Mouse (Mus musculus) T-helper 1 cell (primary cell): Measurements from ENCODE around the gene Swsap1.

Experiments
- in situ Hi-C: fragments of 300-600 bp; cut with MboI, MseI; formaldehyde crosslinking; loops from one replicate; pipeline ENCODE4 v1.15.1; 2025; ENCODE audit warnings: high pct_unique_total_duplicates

Gene Swsap1

GRCm38 (mm10) chr9:21962416-21963059 lies 7.0 kb downstream of the Swsap1 start:
- in situ Hi-C loops: no loop called here

- in situ Hi-C loops: no loop called here
Observed at GRCm38 (mm10) chr9:21963417-21963816, 7.9 kb downstream of the Swsap1 start, which contains the start of gene Epor. Gene Epor (minus strand): TSS chr9:21963506.

- in situ Hi-C loops: no loop called here
Observed at GRCm38 (mm10) chr9:21968883-21969282, 13.3 kb downstream of the Swsap1 start.

- in situ Hi-C loops: no loop called here
Observed at GRCm38 (mm10) chr9:21969304-21969703, 13.7 kb downstream of the Swsap1 start.

- in situ Hi-C loops: loop anchor here (5.0 kb wide), 1 partner anchor 166 kb away; no protein-coding TSS in a partner anchor
Observed at GRCm38 (mm10) chr9:21976626-21977175, 21.1 kb downstream of the Swsap1 start.

- in situ Hi-C loops: loop anchor here (5.0 kb wide), 1 partner anchor 165 kb away; no protein-coding TSS in a partner anchor
Observed at GRCm38 (mm10) chr9:21977331-21977730, 21.8 kb downstream of the Swsap1 start.

GRCm38 (mm10) chr9:21977972-21978371 lies 22.4 kb downstream of the Swsap1 start:
- in situ Hi-C loops: loop anchor here (5.0 kb wide), 1 partner anchor 164 kb away; no protein-coding TSS in a partner anchor

GRCm38 (mm10) chr9:21978398-21979128 lies 23.0 kb downstream of the Swsap1 start:
- in situ Hi-C loops: loop anchor here (5.0 kb wide), 1 partner anchor 164 kb away; no protein-coding TSS in a partner anchor

GRCm38 (mm10) chr9:21983911-21984310 lies 28.4 kb downstream of the Swsap1 start:
- in situ Hi-C loops: no loop called here

GRCm38 (mm10) chr9:21987592-21988342 lies 32.2 kb downstream of the Swsap1 start:
- in situ Hi-C loops: no loop called here

- in situ Hi-C loops: no loop called here
Observed at GRCm38 (mm10) chr9:21988421-21989101, 33.0 kb downstream of the Swsap1 start.

GRCm38 (mm10) chr9:21989230-21990110 lies 33.9 kb downstream of the Swsap1 start, which contains the start of gene Rgl3:
Gene Rgl3 (minus strand): TSS chr9:21989446.
- in situ Hi-C loops: no loop called here

- in situ Hi-C loops: no loop called here
Observed at GRCm38 (mm10) chr9:21992227-21992626, 36.7 kb downstream of the Swsap1 start.

- in situ Hi-C loops: no loop called here
Observed at GRCm38 (mm10) chr9:21996178-21996867, 40.8 kb downstream of the Swsap1 start.

GRCm38 (mm10) chr9:22000296-22000695 lies 44.7 kb downstream of the Swsap1 start:
- in situ Hi-C loops: no loop called here

- in situ Hi-C loops: no loop called here
Observed at GRCm38 (mm10) chr9:22001633-22002032, 46.1 kb downstream of the Swsap1 start.

- in situ Hi-C loops: no loop called here
Observed at GRCm38 (mm10) chr9:22002194-22003162, 46.9 kb downstream of the Swsap1 start, which contains the start of the genes Ccdc151 and Prkcsh. Gene Ccdc151 (minus strand): TSS chr9:22002634. Gene Prkcsh (plus strand): TSS chr9:22002806.

- in situ Hi-C loops: no loop called here
Observed at GRCm38 (mm10) chr9:22003163-22003554, 47.6 kb downstream of the Swsap1 start.
